Mouse (Mus musculus): Measurements from ENCODE around the gene Trabd2b.

GRCm38 (mm10) chr4:114609297-114609696, 202.8 kb downstream of the Trabd2b start:
- TF ChIP-seq CTCF (IDR thresholded peaks at IDR 0.05; ENCODE audit: low read depth, low read length) (no peak), POLR2AphosphoS5 (IDR thresholded peaks at IDR 0.05; ENCODE audit: insufficient replicate concordance, low read depth, low read length) (no peak), GATA1 (IDR thresholded peaks at IDR 0.05; ENCODE audit: borderline replicate concordance, low read length) (no peak), TAL1 (conservative IDR thresholded peaks at IDR 0.05; ENCODE audit: low read depth, low read length) (no peak), GATA2 (IDR thresholded peaks at IDR 0.05; ENCODE audit: borderline replicate concordance, low read depth, low read length) (no peak)

Data from G1E (cell line).